Mouse (Mus musculus) frontal cortex, adult 2 months (tissue): ENCODE measurements around the gene Arpc1a. TPM values are rescaled to one million over a fixed set of nuclear protein-coding genes. Genes with fewer than 3 reads are reported as not detected.
"Not testable (repeated sequence)": the region's sequence is repeated elsewhere in the genome, so short reads cannot be mapped to it uniquely, and the experiment has no call there.

Experiments used
- DNase-seq, 2 experiments: peaks; one replicate each; pipeline ENCODE4 v3.0.0; 2022; ENCODE audit warnings: low spot score in 1 of 2; ENCODE audit errors: extremely low spot score in 1 of 2
- polyA plus RNA-seq: library from polyadenylated mRNA; depleted of rRNA; stranded (reverse); fragments of >200 nt; gene quantifications from 2 replicates; pipeline ENCODE4 v1.2.3, GENCODE M21; 2012; rRNA removed

Gene Arpc1a
- polyA plus RNA-seq, 1 experiment: 216 TPM

DNA sequence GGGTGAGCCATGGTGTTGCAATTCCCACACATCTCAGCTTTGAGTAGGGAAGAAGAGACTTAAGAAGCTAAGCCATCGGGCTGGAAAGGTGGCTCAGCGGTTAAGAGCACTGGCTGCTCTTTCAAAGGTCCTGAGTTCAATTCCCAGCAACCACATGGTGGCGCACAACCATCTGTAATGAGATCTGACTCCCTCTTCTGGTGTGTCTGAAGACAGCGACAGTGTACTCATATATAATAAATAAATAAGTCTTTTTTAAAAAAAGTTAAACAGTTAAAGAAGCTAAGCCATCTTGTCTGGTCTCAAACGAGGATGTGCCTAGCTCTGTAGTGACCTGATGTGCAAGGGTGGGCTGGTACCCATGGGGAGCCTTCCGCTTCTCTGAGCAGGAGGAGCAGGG is 49.6 kb downstream of the Arpc1a start:
- DNase-seq: not testable (repeated sequence)

DNA sequence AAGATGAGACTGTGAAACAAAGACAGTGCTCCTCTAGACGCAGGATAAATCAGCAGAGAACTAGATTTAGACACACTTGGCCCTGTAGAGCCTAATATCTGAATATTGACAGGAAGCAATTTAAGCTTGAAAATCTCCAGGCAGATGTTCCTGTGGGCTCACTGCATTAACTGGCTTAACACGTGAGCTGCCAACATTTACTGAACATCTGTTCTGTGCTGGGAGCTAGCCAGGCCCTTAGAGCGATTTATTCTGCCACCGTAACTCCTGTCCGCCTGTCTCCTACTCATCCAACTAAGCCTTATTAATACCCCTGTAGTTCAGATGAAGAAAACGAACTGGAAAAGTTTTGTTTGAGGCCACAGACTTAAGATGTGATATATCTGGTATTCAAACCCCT is 55.2 kb downstream of the Arpc1a start:
- DNase-seq: peak in 1 of 2 experiments; percentile 23

DNA sequence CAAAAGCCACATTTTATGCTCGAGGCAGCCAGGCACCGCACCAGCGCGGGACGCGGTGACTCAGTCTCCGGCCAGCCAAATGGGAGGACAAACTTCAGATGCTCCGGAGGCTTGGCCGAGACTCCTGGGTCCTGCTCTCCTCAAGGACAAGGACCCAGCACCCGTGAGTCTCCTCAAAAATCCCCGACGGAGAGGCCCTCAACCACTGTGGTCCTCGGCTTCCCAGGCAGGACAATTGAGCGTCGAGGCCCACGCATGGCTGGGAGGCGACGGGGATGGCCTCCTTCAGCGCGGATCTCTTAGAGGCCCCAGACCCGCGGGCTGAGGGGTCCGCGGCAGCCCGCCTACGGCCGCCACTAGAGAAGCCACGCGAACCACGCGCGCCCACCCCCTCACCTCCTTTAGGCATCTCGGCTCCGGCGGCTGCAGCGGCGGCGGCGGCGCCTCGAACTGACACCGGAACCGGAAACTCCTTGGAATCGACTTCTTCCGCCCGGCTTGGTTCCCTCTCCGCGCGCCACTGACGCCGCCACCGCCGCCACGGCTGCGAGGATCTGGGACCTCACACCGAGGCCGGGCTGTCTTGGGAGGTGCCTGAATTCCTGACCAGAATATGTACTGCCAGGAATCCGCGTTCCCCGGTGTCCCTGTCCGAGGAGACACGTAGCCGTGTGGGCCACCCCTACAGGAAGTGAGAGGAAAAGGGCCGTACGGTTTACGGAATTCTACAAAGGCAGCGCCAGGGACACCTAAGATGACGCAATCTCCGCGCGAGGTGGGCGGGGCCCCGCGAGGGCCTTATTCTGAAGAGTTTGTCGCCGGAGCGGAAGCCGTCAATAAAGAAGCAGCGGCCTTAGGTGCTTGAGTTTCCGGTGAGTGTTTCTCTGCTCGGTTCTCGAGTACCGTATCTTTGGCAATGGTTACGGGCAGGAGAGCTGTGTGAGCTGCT is 56.2 kb downstream of the Arpc1a start, which contains the start of the genes Pdap1 and Bud31:
Gene Pdap1 (minus strand): TSS at position 668 of the 949 bp plus-strand sequence.
Gene Bud31 (plus strand): TSS at position 792 of the 949 bp plus-strand sequence.
- DNase-seq: peak; percentile 89 to 97

DNA sequence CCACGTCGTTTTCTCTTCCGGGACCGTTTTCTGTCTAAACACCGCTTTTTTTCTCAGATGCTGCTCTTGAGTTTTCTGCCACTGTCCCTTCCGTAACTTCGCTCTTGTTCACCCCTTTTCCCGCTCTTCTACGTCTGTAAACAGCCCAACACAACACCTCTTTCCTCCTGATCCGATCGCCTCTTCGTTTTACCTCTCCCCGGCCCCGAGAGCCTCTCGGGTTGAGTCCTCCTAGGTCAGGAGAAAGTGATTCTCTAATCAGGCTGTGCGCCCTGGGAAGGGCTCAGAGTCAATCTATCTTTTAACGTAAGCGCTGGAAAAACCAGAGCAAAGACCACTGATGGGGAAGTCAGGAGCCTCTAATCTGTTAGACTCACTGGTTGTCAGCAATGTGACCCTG is 57.0 kb downstream of the Arpc1a start:
- no peak for DNase-seq

DNA sequence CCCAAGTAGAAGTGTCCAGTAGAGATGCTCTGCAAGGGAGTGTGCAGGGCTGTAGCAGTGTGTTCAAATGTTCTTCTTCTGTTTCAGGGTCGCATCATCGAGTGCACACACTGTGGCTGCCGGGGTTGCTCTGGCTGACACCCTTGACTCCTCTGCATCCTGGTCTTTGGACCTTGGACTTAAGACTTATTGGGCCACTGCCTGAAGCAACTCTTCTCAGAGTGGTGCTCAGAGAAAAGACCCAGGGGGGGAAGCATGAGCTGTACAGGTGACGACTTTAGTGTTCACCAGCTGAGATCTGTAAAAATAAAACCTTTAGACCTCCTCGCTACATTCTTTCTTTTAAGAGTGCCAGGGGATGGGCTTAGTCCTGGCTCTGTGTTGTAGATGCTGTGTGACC is 64.1 kb downstream of the Arpc1a start:
- no peak for DNase-seq

DNA sequence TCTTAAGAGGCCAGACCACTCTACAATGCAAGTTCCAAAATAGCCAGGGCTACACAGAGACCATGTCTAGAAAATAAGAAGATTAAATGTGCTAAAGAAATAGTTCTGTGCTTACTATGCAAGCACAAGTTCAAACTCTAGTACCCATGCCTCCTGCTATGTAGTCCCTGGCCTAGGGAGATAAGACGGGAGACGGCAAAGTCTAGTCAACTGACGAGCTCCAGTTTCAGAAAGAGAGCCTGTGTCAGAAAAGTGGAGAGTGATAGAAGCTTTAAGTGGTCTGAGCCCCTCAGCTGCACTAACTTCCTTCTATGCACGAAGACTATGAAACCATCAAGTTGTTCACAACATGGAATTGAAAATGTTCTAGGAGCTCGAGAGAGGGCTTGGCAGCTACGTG is 65.7 kb downstream of the Arpc1a start:
- DNase-seq: no peak

DNA sequence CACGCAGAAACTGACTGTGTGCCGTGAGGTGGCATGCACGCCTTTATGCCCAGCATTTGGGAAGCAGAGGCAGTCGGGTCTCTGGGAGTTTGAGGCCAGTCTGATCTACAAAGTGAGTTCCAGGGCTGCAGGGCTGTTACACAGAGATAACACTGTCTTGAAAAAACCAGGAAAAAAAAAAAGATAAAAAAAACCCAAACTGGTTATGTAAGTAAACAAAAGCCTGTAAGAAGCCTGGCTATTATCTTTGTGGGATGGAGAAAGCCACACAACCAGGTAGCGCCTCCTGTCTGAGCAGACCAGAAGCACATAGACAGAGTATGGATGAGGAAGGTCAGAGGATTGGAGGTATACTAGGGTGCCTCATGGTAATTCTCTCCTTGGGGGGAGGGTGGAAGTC is 69.1 kb downstream of the Arpc1a start:
- DNase-seq: no peak

Other genes with a start within 250 kb of the Arpc1a start
- 25.6 and 28.2 TPM in 2 replicates for gene Smurf1, start 118.0 kb upstream of the Arpc1a start, polyA plus RNA-seq
- gene Gm4871, start 51.1 kb upstream of the Arpc1a start, polyA plus RNA-seq: not detected in 2 replicates
- gene 1700018F24Rik, start 40.8 kb upstream of the Arpc1a start, polyA plus RNA-seq: not detected in 2 replicates
- not detected in 2 replicates for gene Kpna7, start 200 bp downstream of the Arpc1a start, polyA plus RNA-seq
- gene Arpc1b, start 30.4 kb downstream of the Arpc1a start, polyA plus RNA-seq: 71.6 and 73.6 TPM in 2 replicates
- gene Pdap1, start 56.4 kb downstream of the Arpc1a start, polyA plus RNA-seq: 97.9 and 101 TPM in 2 replicates
- gene Bud31, start 56.5 kb downstream of the Arpc1a start, polyA plus RNA-seq: 92.0 and 93.3 TPM in 2 replicates
- 19.3 and 21.1 TPM in 2 replicates for gene Ptcd1, start 83.3 kb downstream of the Arpc1a start, polyA plus RNA-seq
- gene Cpsf4, start 83.4 kb downstream of the Arpc1a start, polyA plus RNA-seq: 51.7 and 57.8 TPM in 2 replicates
- gene Atp5j2, start 108.2 kb downstream of the Arpc1a start, polyA plus RNA-seq: 324 and 327 TPM in 2 replicates
- 6.6 and 8.5 TPM in 2 replicates for gene Zkscan14, start 118.0 kb downstream of the Arpc1a start, polyA plus RNA-seq
- gene Zkscan5, start 120.7 kb downstream of the Arpc1a start, polyA plus RNA-seq: 9.5 and 9.7 TPM in 2 replicates
- gene Zfp655, start 147.9 kb downstream of the Arpc1a start, polyA plus RNA-seq: 20.8 and 20.9 TPM in 2 replicates
- gene Zscan25, start 196.7 kb downstream of the Arpc1a start, polyA plus RNA-seq: 13.9 and 16.1 TPM in 2 replicates